Mouse (Mus musculus) Muller cell, postnatal 12 days (primary cell): Measurements from ENCODE around the gene Aldh8a1.
A peak's percentile ranks its signal among the peaks of the same experiment; 100 is the strongest.

Source experiments
- DNase-seq: peaks from one replicate; pipeline ENCODE4 v3.0.0-alpha.2; 2015; ENCODE audit errors: inconsistent ontology term

Gene Aldh8a1

DNA sequence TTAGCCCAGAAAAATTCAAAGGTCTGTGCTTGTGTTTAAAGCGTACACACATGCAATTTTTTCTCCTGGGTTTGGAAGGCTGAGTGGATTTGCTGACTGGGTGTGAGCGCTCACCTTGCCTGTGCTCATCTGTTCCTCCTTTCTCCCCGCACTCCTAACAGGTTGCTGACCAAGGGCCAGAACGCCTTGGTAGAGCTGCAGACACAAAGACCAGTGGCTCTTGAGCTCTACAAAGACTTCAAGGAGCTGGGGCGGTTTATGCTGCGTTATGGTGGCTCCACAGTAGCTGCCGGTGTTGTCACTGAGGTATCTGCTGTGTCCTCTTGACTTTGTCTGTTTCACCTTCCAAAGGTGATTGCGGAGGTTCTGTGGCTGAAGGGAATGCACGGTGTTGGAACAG, 9.6 kb upstream of the Aldh8a1 start:
- DNase-seq, result no peak

DNA sequence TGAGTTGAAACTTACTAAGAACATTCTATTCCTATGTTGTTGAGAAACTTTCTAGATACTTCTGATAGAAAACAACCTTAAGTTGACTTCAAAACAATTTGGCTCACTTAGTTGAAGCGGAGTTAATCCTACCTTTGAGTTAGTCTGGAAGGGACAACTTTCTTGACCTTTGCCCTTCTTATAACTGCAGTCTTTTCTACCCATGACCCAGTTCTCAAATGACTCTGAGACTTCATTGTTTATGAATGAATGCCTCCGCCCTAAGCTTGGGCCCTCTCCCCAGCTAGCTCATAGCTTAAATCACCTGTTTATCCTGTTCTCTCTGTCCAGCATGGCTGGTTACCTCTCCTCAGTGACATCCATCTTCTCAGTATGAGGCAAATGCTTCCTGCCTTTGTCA, 7.5 kb upstream of the Aldh8a1 start:
- DNase-seq, result no peak

GRCm38 (mm10) chr10:21372271-21372670, 4.8 kb upstream of the Aldh8a1 start:
- DNase-seq, result no peak

DNA sequence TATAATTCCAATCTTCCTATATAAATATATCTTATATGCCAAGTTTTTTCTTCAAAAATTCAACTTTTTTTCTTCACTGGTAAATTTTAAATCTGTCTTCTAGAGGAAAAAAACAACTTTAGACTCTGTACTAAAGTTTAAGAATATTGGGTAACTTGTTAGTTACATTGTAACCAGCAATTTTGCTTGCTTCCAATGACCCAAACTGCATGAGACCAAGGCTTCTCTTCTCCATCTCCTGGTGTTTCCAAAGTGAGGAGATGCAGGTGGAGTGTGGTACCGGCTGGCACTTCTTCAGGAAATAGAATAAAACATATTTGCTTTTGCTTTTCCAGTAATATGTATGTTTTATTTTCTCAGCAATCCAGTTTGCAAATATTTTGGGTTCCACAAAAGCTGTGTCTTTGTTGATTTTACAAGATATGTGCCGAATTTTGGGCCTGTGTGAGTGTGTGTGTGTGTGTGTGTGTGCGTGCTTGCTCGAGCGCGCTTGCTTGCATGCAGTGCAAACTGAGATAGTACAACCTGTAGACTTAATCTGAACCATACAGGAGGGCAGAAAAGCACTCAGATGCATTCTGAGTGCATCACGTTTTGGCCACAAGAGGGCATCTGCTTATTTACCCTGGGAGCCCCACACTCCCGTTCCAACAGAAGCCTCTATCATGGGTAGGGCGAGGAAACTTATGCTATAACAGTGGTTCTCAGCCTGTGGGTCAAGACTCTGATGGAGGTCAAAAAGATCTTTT, 1.3 kb downstream of the Aldh8a1 start:
- no peak for DNase-seq

DNA sequence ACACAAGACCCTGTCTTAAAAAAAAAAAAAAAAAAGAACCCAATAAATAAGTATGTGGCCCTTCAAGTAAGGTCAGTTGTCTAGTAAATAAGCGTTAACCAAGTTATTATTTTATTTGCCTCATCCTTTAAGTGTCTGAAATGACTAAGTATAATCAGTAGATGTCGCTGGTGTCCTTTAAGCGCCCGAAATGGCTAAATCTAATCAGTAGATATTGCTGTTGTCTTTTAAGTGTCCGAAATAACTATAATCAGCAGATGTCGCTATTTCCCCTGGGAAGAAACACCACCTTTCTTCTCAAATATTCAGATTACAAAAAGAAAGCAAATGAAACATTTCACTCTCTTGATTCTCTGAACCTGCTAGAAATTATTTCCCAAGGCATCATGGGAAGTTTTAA, 5.8 kb downstream of the Aldh8a1 start:
- peak; percentile 74 for DNase-seq

- DNase-seq, result no peak
Measured at GRCm38 (mm10) chr10:21385111-21385663, 8.1 kb downstream of the Aldh8a1 start.

DNA sequence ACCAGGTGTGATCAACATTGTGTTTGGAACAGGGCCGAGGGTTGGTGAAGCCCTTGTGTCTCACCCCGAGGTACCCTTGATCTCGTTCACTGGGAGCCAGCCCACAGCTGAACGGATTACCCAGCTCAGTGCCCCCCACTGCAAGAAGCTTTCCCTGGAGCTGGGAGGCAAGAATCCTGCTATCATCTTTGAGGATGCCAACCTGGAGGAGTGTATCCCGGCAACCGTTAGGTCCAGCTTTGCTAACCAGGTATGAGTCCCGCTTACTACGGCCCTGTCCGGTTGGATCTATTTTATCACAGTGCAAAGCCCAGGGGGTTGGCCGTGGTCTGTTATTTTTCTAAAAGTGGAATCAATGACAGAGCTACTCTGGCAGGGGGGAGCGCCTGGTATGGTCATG, 12.0 kb downstream of the Aldh8a1 start:
- DNase-seq, result no peak

DNA sequence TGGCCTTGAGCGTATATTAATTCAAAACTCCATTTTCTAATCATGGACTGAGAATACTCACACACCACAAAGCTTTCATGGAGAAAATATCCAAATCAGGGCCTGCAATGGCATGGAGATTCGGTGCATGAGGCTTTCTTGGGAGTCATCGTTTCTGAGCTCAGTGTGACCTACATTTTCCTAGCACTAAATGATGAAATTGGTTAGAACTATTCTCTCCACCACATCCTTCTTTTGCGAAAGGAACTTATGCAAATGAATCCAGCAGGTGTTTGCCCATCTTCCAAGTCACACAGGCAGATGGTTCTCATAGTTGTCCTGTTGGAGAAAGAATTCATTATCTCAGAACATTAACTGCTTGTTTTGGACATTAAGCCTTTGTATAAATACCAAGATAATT, 13.3 kb downstream of the Aldh8a1 start:
- DNase-seq, result peak; percentile 69

GRCm38 (mm10) chr10:21391286-21391685, 14.2 kb downstream of the Aldh8a1 start:
- no peak for DNase-seq

GRCm38 (mm10) chr10:21393390-21393789, 16.3 kb downstream of the Aldh8a1 start:
- no peak for DNase-seq

DNA sequence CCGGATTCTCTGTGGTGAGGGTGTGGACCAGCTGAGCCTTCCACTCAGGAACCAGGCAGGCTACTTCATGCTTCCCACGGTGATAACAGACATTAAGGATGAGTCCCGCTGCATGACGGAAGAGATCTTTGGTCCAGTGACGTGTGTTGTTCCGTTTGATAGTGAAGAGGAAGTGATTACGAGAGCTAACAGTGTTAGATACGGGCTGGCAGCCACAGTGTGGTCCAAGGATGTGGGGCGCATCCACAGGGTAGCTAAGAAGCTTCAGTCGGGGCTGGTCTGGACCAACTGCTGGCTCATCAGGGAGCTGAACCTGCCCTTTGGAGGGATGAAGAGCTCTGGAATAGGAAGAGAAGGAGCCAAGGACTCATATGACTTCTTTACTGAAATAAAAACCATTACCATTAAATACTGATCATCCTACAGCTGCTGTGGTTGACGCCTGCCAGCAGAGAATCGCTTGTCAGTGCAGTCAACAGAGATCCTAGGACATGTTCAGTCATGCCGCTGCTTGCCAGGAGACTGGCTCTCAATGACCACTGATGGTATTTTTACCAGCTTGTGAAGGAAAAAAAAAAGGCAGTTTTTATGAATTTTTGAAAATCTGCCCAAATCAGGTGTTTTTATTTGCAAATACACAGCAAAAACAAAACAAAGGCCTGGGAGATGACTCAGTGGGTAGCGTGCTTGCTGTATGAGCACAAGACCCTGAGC, 18.5 kb downstream of the Aldh8a1 start:
- no peak for DNase-seq

- DNase-seq, result peak; percentile 93
Measured at GRCm38 (mm10) chr10:21398873-21399425, 21.9 kb downstream of the Aldh8a1 start.

DNA sequence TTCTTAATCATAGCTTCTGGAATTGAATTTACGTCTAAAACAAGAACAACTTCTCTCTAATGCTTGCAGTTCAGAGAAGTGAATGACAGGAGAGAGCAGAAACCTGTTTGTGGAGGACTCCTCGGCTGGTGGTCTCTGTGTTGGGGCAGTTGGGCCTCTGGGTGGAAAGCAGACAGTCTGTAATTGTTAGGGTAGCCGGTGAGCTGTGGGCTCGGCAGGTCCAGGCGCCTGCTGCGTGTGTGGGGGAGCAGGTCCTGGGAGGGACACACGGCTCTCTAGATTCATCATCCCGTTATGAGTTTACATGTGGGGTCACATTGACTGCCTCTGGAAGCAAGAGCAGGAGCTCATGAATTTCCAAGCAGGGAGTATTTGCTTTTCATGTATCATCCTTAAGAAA, 22.5 kb downstream of the Aldh8a1 start:
- DNase-seq, result no peak

- DNase-seq, result no peak
Measured at GRCm38 (mm10) chr10:21400031-21400430, 22.9 kb downstream of the Aldh8a1 start.

GRCm38 (mm10) chr10:21400453-21400852, 23.4 kb downstream of the Aldh8a1 start:
- DNase-seq, result no peak

GRCm38 (mm10) chr10:21401259-21401658, 24.2 kb downstream of the Aldh8a1 start:
- peak; percentile 18 for DNase-seq

- no peak for DNase-seq
Measured at GRCm38 (mm10) chr10:21404822-21405221, 27.7 kb downstream of the Aldh8a1 start.

- no peak for DNase-seq
Measured at GRCm38 (mm10) chr10:21405707-21406534, 28.8 kb downstream of the Aldh8a1 start.

- no peak for DNase-seq
Measured at GRCm38 (mm10) chr10:21410711-21411110, 33.6 kb downstream of the Aldh8a1 start.

DNA sequence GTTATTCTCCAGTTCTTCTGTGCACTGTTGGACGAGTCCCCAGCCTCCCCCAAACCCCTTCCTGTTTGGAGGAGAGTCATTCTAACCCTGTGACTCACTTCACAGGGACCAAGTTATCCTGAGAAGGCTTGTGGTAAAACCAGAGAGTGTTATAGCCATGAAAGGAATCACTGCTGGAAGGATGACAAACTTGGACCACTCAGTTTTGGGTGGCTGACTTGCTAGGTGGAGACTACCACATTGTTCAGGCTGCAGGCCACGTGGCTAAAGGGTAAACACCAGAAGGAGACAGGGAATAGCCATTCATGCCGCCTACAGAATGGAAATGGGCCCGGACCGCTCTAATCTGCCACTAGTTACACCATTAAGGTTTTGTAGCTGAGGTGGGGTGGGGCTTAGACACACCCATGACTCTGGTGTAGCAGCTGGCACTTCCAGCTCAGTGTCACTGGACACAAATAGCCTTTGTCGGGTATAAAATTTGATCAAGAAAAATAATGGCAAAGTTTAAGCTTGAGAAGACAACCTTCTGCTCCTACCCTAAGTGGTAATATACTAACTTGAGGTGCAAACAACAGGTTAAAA, 34.6 kb downstream of the Aldh8a1 start:
- peak; percentile 60 for DNase-seq

GRCm38 (mm10) chr10:21415031-21415430, 37.9 kb downstream of the Aldh8a1 start:
- no peak for DNase-seq
